Mouse (Mus musculus): ENCODE data around the gene Dhrs4. TPM values are rescaled to one million over a fixed set of nuclear protein-coding genes. Genes with fewer than 3 reads are reported as not detected.

Gene Dhrs4
- polyA plus RNA-seq, 1 experiment = 62.5 TPM

DNA sequence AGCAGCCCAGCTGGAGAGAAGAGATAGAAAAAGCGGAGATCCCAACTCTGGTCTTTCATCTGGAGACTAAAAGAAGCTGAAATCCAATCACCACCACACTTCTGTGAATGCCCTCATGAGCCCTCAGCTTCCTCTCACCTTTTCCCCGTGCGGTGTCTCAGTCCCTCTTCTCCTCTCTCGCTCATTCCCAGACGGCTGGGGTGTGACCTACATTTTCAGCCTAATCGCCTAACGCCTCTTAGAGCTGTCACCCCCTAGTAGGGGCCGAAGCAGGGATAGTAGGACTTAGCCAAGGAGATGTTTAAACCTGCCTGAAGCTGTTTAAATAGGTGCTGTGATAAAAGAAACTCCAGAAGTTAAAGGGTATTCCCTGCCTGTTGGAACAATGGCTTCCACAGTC, 46.2 kb downstream of the Dhrs4 start, which contains the start of gene Nrl:
TSS of gene Nrl (minus strand) at position 197 of the 400 bp plus-strand sequence.
- no peak for TF ChIP-seq POLR2A (IDR thresholded peaks at IDR 0.05; ENCODE audit: low read depth, low read length)
- peaks cover 17% of the 10 kb centered on the region for H3K27me3 ChIP-seq (ENCODE audit: control insufficient read depth, insufficient read depth, low read length)
- 38% methylated on average over 8 of the region's 8 CpGs for WGBS
- peaks cover 5% of the 10 kb centered on the region; the same call in 1 of the 2 replicates for H3K4me1 ChIP-seq (ENCODE audit: control insufficient read depth, insufficient read depth, insufficient read length, low read length)
- H3K27ac ChIP-seq (ENCODE audit: insufficient read depth, low read depth, low read length) = no peak within 1 kb of the TSS
- H3K36me3 ChIP-seq (ENCODE audit: control insufficient read depth, insufficient read depth, low read length) = no peaks in the 10 kb centered on the region
- no peak within 1 kb of the TSS for H3K4me3 ChIP-seq (ENCODE audit: low read depth, low read length)

DNA sequence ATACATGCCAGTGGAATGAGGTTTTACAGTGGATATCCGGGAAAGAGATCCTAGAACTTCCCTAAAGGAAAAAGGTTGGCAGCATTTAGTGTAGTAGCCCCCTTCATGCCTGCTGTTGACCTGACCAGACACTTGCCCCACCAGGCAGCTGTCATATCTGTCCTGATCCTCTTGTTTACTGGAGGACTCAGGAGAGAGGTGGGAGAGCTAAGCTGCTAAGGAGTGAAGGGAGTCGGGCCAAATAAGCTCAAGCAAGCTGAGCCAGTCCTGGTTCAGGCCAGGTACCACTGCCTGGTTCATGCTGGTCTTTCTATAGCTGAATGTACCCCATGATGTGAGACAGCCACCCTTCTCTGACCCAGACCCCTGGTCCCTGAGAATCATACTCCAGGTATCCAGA, 48.1 kb downstream of the Dhrs4 start:
- TF ChIP-seq POLR2A (IDR thresholded peaks at IDR 0.05; ENCODE audit: low read depth, low read length) (no peak), CTCF (IDR thresholded peaks at IDR 0.05; ENCODE audit: extremely low read depth, insufficient read length, insufficient replicate concordance, low read depth, low read length) (no peak)
- Histone ChIP-seq H3K27ac (ENCODE audit: insufficient read depth, low read depth, low read length) (no peak overlapping the region), H3K27me3 (ENCODE audit: control insufficient read depth, insufficient read depth, low read length) (0 out of 2 replicates have a peak, but pooled peaks cover 3% of the 10 kb centered on the region), H3K4me3 (ENCODE audit: low read depth, low read length) (no peak overlapping the region), H3K4me1 (ENCODE audit: control insufficient read depth, insufficient read depth, insufficient read length, low read length) (no peaks in the 10 kb centered on the region), H3K36me3 (ENCODE audit: control insufficient read depth, insufficient read depth, low read length) (no peaks in the 10 kb centered on the region)
- WGBS = 80% methylated on average over 2 of the region's 2 CpGs

DNA sequence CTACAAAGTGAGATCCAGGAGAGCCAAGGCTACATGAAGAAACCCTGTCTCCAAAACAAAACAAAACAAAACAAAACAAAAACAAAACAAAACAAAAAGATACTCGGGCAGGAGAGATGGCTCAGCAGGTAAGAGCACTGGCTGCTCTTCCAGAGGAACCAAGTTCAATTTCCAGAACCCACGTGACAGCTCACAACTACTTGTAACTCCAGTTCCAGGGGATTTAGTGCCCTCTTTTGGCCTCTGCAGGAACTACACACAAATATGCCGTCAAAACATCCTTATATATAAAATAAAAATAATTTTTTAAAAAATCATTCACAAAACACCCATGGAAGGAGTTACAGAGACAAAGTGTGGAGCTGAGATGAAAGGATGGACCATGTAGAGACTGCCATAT, 49.4 kb downstream of the Dhrs4 start:
- 0 out of 2 replicates have a peak, but pooled peaks cover 3% of the 10 kb centered on the region for H3K27me3 ChIP-seq (ENCODE audit: control insufficient read depth, insufficient read depth, low read length)
- no peak overlapping the region for H3K27ac ChIP-seq (ENCODE audit: insufficient read depth, low read depth, low read length)
- no peaks in the 10 kb centered on the region for H3K4me1 ChIP-seq (ENCODE audit: control insufficient read depth, insufficient read depth, insufficient read length, low read length)
- TF ChIP-seq POLR2A (IDR thresholded peaks at IDR 0.05; ENCODE audit: low read depth, low read length) (no peak), CTCF (IDR thresholded peaks at IDR 0.05; ENCODE audit: extremely low read depth, insufficient read length, insufficient replicate concordance, low read depth, low read length) (peak; percentile 26; the same call in 1 of the 2 replicates)
- no peak overlapping the region for H3K4me3 ChIP-seq (ENCODE audit: low read depth, low read length)
- 10% methylated on average over 3 of the region's 3 CpGs for WGBS
- H3K36me3 ChIP-seq (ENCODE audit: control insufficient read depth, insufficient read depth, low read length) = no peaks in the 10 kb centered on the region

DNA sequence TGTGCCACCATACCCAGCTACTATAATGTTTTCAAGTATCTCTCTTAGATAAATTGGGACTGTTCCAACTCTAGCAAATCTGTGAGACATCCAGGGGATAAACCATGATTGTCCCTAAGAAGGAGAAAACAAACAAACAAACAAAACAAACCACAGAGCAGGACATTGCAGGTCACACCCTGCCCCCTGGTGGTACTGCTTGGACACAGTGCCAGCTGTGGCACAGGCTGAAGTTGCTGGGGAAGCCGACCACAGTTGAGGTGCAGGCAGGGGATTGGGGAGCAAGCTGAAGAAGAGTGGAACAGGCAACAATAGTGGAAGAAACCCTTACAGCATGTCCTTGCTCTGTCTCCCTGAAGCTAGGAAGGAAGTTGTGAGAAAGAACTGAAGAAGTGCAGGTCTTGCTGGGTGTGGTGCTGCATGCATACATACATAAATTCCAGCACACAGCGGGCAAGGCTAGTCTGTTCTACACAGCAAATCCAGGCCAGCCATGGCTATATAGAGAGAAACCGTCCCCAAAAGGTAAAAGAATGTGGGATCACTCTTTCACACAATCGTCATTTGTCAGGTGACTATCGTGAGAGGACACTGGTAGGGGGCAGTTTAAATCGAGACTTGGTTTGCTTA, 57.7 kb downstream of the Dhrs4 start:
- H3K4me1 ChIP-seq (ENCODE audit: control insufficient read depth, insufficient read depth, insufficient read length, low read length) = peaks cover 4% of the 10 kb centered on the region; the same call in 1 of the 2 replicates
- TF ChIP-seq CTCF (IDR thresholded peaks at IDR 0.05; ENCODE audit: extremely low read depth, insufficient read length, insufficient replicate concordance, low read depth, low read length) = peak; percentile 76; the same call in 1 of the 2 replicates
- no peak for TF ChIP-seq POLR2A (IDR thresholded peaks at IDR 0.05; ENCODE audit: low read depth, low read length)
- H3K4me3 ChIP-seq (ENCODE audit: low read depth, low read length) = no peak overlapping the region
- H3K27me3 ChIP-seq (ENCODE audit: control insufficient read depth, insufficient read depth, low read length) = no peaks in the 10 kb centered on the region
- no peak overlapping the region for H3K27ac ChIP-seq (ENCODE audit: insufficient read depth, low read depth, low read length)
- 52% methylated on average over 6 of the region's 6 CpGs for WGBS
- H3K36me3 ChIP-seq (ENCODE audit: control insufficient read depth, insufficient read depth, low read length) = no peaks in the 10 kb centered on the region

Other genes starting within 250 kb of the Dhrs4 start
- gene Carmil3, start 11.9 kb downstream of the Dhrs4 start, polyA plus RNA-seq (2012; rRNA removed) = 2.0 and 2.1 TPM in 2 replicates
- not detected in 2 replicates for gene Cpne6, start 31.7 kb downstream of the Dhrs4 start, polyA plus RNA-seq (2012; rRNA removed)
- not detected in 2 replicates for gene Nrl, start 46.2 kb downstream of the Dhrs4 start, polyA plus RNA-seq (2012; rRNA removed)
- gene Pck2, start 61.5 kb downstream of the Dhrs4 start, polyA plus RNA-seq (2012; rRNA removed) = 19.3 and 21.0 TPM in 2 replicates
- gene Dcaf11, start 81.2 kb downstream of the Dhrs4 start, polyA plus RNA-seq (2012; rRNA removed) = 70.2 and 143 TPM in 2 replicates
- 0.32 TPM in 1 of 2 replicates, not detected in the other for gene A730061H03Rik, start 81.6 kb downstream of the Dhrs4 start, polyA plus RNA-seq (2012; rRNA removed)
- 0.46 TPM in 1 of 2 replicates, not detected in the other for gene Fitm1, start 96.9 kb downstream of the Dhrs4 start, polyA plus RNA-seq (2012; rRNA removed)
- 71.4 and 167 TPM in 2 replicates for gene Psme1, start 99.4 kb downstream of the Dhrs4 start, polyA plus RNA-seq (2012; rRNA removed)
- gene Emc9, start 106.5 kb downstream of the Dhrs4 start, polyA plus RNA-seq (2012; rRNA removed) = 12.2 and 23.0 TPM in 2 replicates
- gene Psme2, start 112.4 kb downstream of the Dhrs4 start, polyA plus RNA-seq (2012; rRNA removed) = 85.3 and 142 TPM in 2 replicates
- 28.8 and 65.8 TPM in 2 replicates for gene Rnf31, start 113.0 kb downstream of the Dhrs4 start, polyA plus RNA-seq (2012; rRNA removed)
- 29.3 and 77.6 TPM in 2 replicates for gene Irf9, start 124.8 kb downstream of the Dhrs4 start, polyA plus RNA-seq (2012; rRNA removed)
- gene Rec8, start 139.3 kb downstream of the Dhrs4 start, polyA plus RNA-seq (2012; rRNA removed) = 8.7 and 19.2 TPM in 2 replicates
- 35.4 and 37.2 TPM in 2 replicates for gene Ipo4, start 157.2 kb downstream of the Dhrs4 start, polyA plus RNA-seq (2012; rRNA removed)
- gene Gm49378, start 159.1 kb downstream of the Dhrs4 start, polyA plus RNA-seq (2012; rRNA removed) = 8.6 and 9.3 TPM in 2 replicates
- gene Tm9sf1, start 165.0 kb downstream of the Dhrs4 start, polyA plus RNA-seq (2012; rRNA removed) = 58.8 and 104 TPM in 2 replicates
- 0.56 and 1.1 TPM in 2 replicates for gene Tssk4, start 171.4 kb downstream of the Dhrs4 start, polyA plus RNA-seq (2012; rRNA removed)
- gene Mdp1, start 181.8 kb downstream of the Dhrs4 start, polyA plus RNA-seq (2012; rRNA removed) = 17.2 and 23.9 TPM in 2 replicates
- gene Gmpr2, start 193.2 kb downstream of the Dhrs4 start, polyA plus RNA-seq (2012; rRNA removed) = 5.2 and 9.6 TPM in 2 replicates
- gene Nedd8, start 193.4 kb downstream of the Dhrs4 start, polyA plus RNA-seq (2012; rRNA removed) = 135 and 228 TPM in 2 replicates
- gene Tinf2, start 203.1 kb downstream of the Dhrs4 start, polyA plus RNA-seq (2012; rRNA removed) = 8.1 and 11.1 TPM in 2 replicates
- 0.62 and 0.89 TPM in 2 replicates for gene Tgm1, start 235.2 kb downstream of the Dhrs4 start, polyA plus RNA-seq (2012; rRNA removed)
- gene Rabggta, start 243.5 kb downstream of the Dhrs4 start, polyA plus RNA-seq (2012; rRNA removed) = 28.1 and 43.5 TPM in 2 replicates